18 mouse cellular contexts compared by ENCODE assay signal in the genomic region with DNA sequence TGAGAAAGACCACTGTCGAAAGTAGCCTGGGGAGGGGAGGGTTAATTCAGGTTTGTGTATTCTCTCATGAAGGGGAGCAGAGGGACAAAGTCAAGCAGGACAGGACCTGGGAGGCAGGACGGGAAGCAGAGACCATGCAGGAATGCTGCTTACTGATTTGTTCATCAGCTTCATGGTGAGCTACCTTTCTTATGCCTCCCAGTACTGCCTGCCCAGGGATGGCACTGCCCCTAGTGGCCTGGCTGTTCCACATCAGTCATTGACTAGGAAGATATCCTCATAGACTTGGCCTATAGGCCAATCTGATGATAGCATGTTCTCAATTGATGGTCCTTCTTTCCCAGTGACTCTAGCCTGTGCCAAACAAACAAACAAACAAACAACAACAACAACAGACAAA. TPM values are rescaled to one million over a fixed set of nuclear protein-coding genes. Genes with fewer than 3 reads are reported as not detected.
A peak's percentile ranks its signal among the peaks of the same experiment; 100 is the strongest.
DNase-seq lines count a peak whose midpoint lies in the region; TF ChIP-seq lines count a peak whose summit lies in the region.
"Had no signal": no experiment of that assay in that cellular context is flagged by ENCODE, and none has a peak within 500 bp of the region (broad histone marks: within the 10 kb centered on the region; RNA-seq: fewer than 3 reads in every experiment).

No protein-coding gene starts in this region.

- H3K36me3 ChIP-seq in kidney, adult 2 months (ENCODE audit: control insufficient read depth, insufficient read depth, low read length), result no peaks in the 10 kb centered on the region
- H3K36me3 ChIP-seq in testis, adult 2 months (ENCODE audit: control insufficient read depth, insufficient read depth, low read length), result no peaks in the 10 kb centered on the region
- H3K36me3 ChIP-seq: forebrain, embryonic 10.5 days; neural tube, embryonic 13.5 days; stomach, embryonic 15.5 days had no signal

- 79% methylated on average over 2 of the region's 2 CpGs for WGBS in kidney, adult 2 months

- H3K27me3 ChIP-seq in kidney, adult 2 months (replicated peaks; ENCODE audit: control insufficient read depth, insufficient read depth, low read length), result no peaks in the 10 kb centered on the region
- H3K27me3 ChIP-seq in testis, adult 2 months (ENCODE audit: control insufficient read depth, insufficient read depth, low read length), result no peaks in the 10 kb centered on the region
- H3K27me3 ChIP-seq: neural tube, embryonic 13.5 days; stomach, embryonic 15.5 days had no signal

- peak; percentile 21; the same call in 1 of the 2 replicates for TF ChIP-seq CTCF in kidney, adult 2 months (conservative IDR thresholded peaks at IDR 0.05; ENCODE audit: insufficient read depth, insufficient read length, low read depth, low read length)
- peak; percentile 18; the same call in 1 of the 2 replicates for TF ChIP-seq CTCF in testis, adult 2 months (IDR thresholded peaks at IDR 0.05; ENCODE audit: control insufficient read depth, insufficient read depth, insufficient replicate concordance, low read depth, low read length)
- TF ChIP-seq CTCF in embryonic fibroblast, embryonic 13.5 days (IDR thresholded peaks at IDR 0.05; ENCODE audit: borderline replicate concordance, insufficient read depth, low read length), result peak; percentile 29; the same call in 1 of the 2 replicates

- no peaks in the 10 kb centered on the region for H3K4me1 ChIP-seq in kidney, adult 2 months (ENCODE audit: control insufficient read depth, insufficient read depth, low read length)
- H3K4me1 ChIP-seq in testis, adult 2 months (ENCODE audit: control insufficient read depth, insufficient read depth, low read length), result peaks cover 7% of the 10 kb centered on the region
- no peaks in the 10 kb centered on the region for H3K4me1 ChIP-seq in embryonic fibroblast, embryonic 13.5 days (ENCODE audit: control insufficient read depth, insufficient read depth, low read length)
- H3K4me1 ChIP-seq: forebrain, embryonic 10.5 days; neural tube, embryonic 13.5 days; stomach, embryonic 15.5 days had no signal

- no peak overlapping the region for H3K27ac ChIP-seq in kidney, adult 2 months (ENCODE audit: insufficient read depth, low read depth, low read length)
- H3K27ac ChIP-seq in testis, adult 2 months (ENCODE audit: control insufficient read depth, insufficient read depth, low read depth, low read length), result no peak overlapping the region
- no peak overlapping the region for H3K27ac ChIP-seq in embryonic fibroblast, embryonic 13.5 days (ENCODE audit: insufficient read depth, low read length)
- H3K27ac ChIP-seq: forebrain, embryonic 10.5 days; hindbrain, embryonic 14.5 days; neural tube, embryonic 13.5 days; stomach, embryonic 15.5 days had no signal

- no peak overlapping the region for H3K4me3 ChIP-seq in kidney, adult 2 months (ENCODE audit: insufficient read depth, low read depth, low read length)
- no peak overlapping the region for H3K4me3 ChIP-seq in testis, adult 2 months (ENCODE audit: control insufficient read depth, low read depth, low read length)
- no peak overlapping the region for H3K4me3 ChIP-seq in embryonic fibroblast, embryonic 13.5 days (ENCODE audit: insufficient read depth, low read length)
- H3K4me3 ChIP-seq: forebrain, embryonic 10.5 days; neural tube, embryonic 13.5 days; stomach, embryonic 15.5 days had no signal

- no peak for TF ChIP-seq POLR2A in kidney, adult 2 months (IDR thresholded peaks at IDR 0.05; ENCODE audit: low read depth, low read length)
- TF ChIP-seq POLR2A in testis, adult 2 months (IDR thresholded peaks at IDR 0.05; ENCODE audit: control insufficient read depth, low read depth, low read length), result no peak
- TF ChIP-seq POLR2A in embryonic fibroblast, embryonic 13.5 days (IDR thresholded peaks at IDR 0.05; ENCODE audit: low read depth, low read length), result no peak

- no peak for DNase-seq in kidney, adult 2 months
- DNase-seq in kidney, adult 9 months, result no peak
- DNase-seq in testis, postnatal 10 days (ENCODE audit: low spot score), result no peak
- no peak for DNase-seq in right cerebral cortex, postnatal 14 days
- no peak for DNase-seq in urinary bladder, postnatal 14 days (ENCODE audit: low spot score)
- DNase-seq: adrenal gland, postnatal 36 days; cerebellum, adult 9-10 months; gastrocnemius, postnatal 25 days; kidney, adult 11 months; kidney, postnatal 4 days; lung, postnatal 36 days; thymus, postnatal 25 days had no signal

RNA-seq across cellular contexts. Expression of a gene that starts 35.9 kb away (rescaled TPM):
- polyA plus RNA-seq in kidney, adult 2 months (2012; rRNA removed), result 55.8 and 56.0 TPM in 2 replicates
- polyA plus RNA-seq in testis, adult 2 months (2012; rRNA removed), result 33.0 and 38.7 TPM in 2 replicates
- 101 and 129 TPM in 2 replicates for polyA plus RNA-seq in embryonic fibroblast, embryonic 13.5 days (2011; ENCODE audit: insufficient read length, low read depth, missing spikeins)

RNA-seq across cellular contexts. Expression of a gene that starts 36.3 kb away (rescaled TPM):
- 0.16 TPM in 2 replicates for polyA plus RNA-seq in kidney, adult 2 months (2012; rRNA removed)
- polyA plus RNA-seq in testis, adult 2 months (2012; rRNA removed), result 0.87 and 1.1 TPM in 2 replicates
- polyA plus RNA-seq in embryonic fibroblast, embryonic 13.5 days (2011; ENCODE audit: insufficient read length, low read depth, missing spikeins), result 5.6 and 6.4 TPM in 2 replicates
